Mouse (Mus musculus): Measurements from ENCODE around the gene Rhd. TPM values are rescaled to one million over a fixed set of nuclear protein-coding genes. Genes with fewer than 3 reads are reported as not detected.
"Not testable (repeated sequence)": the region's sequence is repeated elsewhere in the genome, so short reads cannot be mapped to it uniquely, and the experiment has no call there.

Rhd gene
- polyA plus RNA-seq, 1 experiment: 1.6 TPM

GRCm38 (mm10) chr4:134831934-134832333, 32.4 kb upstream of the Rhd start:
- no peaks in the 10 kb centered on the region for H3K27me3 ChIP-seq (ENCODE audit: control insufficient read depth, insufficient read depth, low read length)
- no peaks in the 10 kb centered on the region; the same call in 1 of the 2 replicates for H3K36me3 ChIP-seq (ENCODE audit: control insufficient read depth, insufficient read depth, low read length)
- no peak for TF ChIP-seq POLR2A (IDR thresholded peaks at IDR 0.05; ENCODE audit: control insufficient read depth, low read depth, low read length)
- no peak for TF ChIP-seq CTCF (IDR thresholded peaks at IDR 0.05; ENCODE audit: control insufficient read depth, insufficient read depth, insufficient replicate concordance, low read depth, low read length)
- H3K27ac ChIP-seq (ENCODE audit: control insufficient read depth, insufficient read depth, low read depth, low read length): no peak overlapping the region
- H3K4me1 ChIP-seq (ENCODE audit: control insufficient read depth, insufficient read depth, low read length): no peaks in the 10 kb centered on the region
- no peak overlapping the region for H3K4me3 ChIP-seq (ENCODE audit: control insufficient read depth, low read depth, low read length)

- no peaks in the 10 kb centered on the region; the same call in 1 of the 2 replicates for H3K36me3 ChIP-seq (ENCODE audit: control insufficient read depth, insufficient read depth, low read length)
- no peak for TF ChIP-seq POLR2A (IDR thresholded peaks at IDR 0.05; ENCODE audit: control insufficient read depth, low read depth, low read length)
- TF ChIP-seq CTCF (IDR thresholded peaks at IDR 0.05; ENCODE audit: control insufficient read depth, insufficient read depth, insufficient replicate concordance, low read depth, low read length): no peak
- H3K4me1 ChIP-seq (ENCODE audit: control insufficient read depth, insufficient read depth, low read length): no peaks in the 10 kb centered on the region
- H3K4me3 ChIP-seq (ENCODE audit: control insufficient read depth, low read depth, low read length): no peak overlapping the region
- H3K27ac ChIP-seq (ENCODE audit: control insufficient read depth, insufficient read depth, low read depth, low read length): no peak overlapping the region
- H3K27me3 ChIP-seq (ENCODE audit: control insufficient read depth, insufficient read depth, low read length): no peaks in the 10 kb centered on the region
Observed at GRCm38 (mm10) chr4:134835486-134835885, 28.9 kb upstream of the Rhd start.

- Histone ChIP-seq H3K36me3 (ENCODE audit: control insufficient read depth, insufficient read depth, low read length) (no peaks in the 10 kb centered on the region; the same call in 1 of the 2 replicates), H3K4me1 (ENCODE audit: control insufficient read depth, insufficient read depth, low read length) (no peaks in the 10 kb centered on the region), H3K27ac (ENCODE audit: control insufficient read depth, insufficient read depth, low read depth, low read length) (no peak overlapping the region)
Observed at GRCm38 (mm10) chr4:134838221-134838620, 26.1 kb upstream of the Rhd start.

GRCm38 (mm10) chr4:134838706-134839105, 25.6 kb upstream of the Rhd start:
- H3K36me3 ChIP-seq (ENCODE audit: control insufficient read depth, insufficient read depth, low read length); H3K4me3 ChIP-seq (ENCODE audit: control insufficient read depth, low read depth, low read length); H3K4me1 ChIP-seq (ENCODE audit: control insufficient read depth, insufficient read depth, low read length); H3K27ac ChIP-seq (ENCODE audit: control insufficient read depth, insufficient read depth, low read depth, low read length); H3K27me3 ChIP-seq (ENCODE audit: control insufficient read depth, insufficient read depth, low read length): not testable (repeated sequence)

More at GRCm38 (mm10) chr4:134838221-134838620, 26.1 kb upstream of the Rhd start:
- TF ChIP-seq CTCF (IDR thresholded peaks at IDR 0.05; ENCODE audit: control insufficient read depth, insufficient read depth, insufficient replicate concordance, low read depth, low read length): no peak
- TF ChIP-seq POLR2A (IDR thresholded peaks at IDR 0.05; ENCODE audit: control insufficient read depth, low read depth, low read length): no peak
- Histone ChIP-seq H3K4me3 (ENCODE audit: control insufficient read depth, low read depth, low read length) (no peak overlapping the region), H3K27me3 (ENCODE audit: control insufficient read depth, insufficient read depth, low read length) (no peaks in the 10 kb centered on the region)

GRCm38 (mm10) chr4:134840231-134840630, 24.1 kb upstream of the Rhd start:
- Histone ChIP-seq H3K27me3 (ENCODE audit: control insufficient read depth, insufficient read depth, low read length) (no peaks in the 10 kb centered on the region), H3K4me3 (ENCODE audit: control insufficient read depth, low read depth, low read length) (no peak overlapping the region), H3K4me1 (ENCODE audit: control insufficient read depth, insufficient read depth, low read length) (no peaks in the 10 kb centered on the region), H3K36me3 (ENCODE audit: control insufficient read depth, insufficient read depth, low read length) (no peaks in the 10 kb centered on the region; the same call in 1 of the 2 replicates), H3K27ac (ENCODE audit: control insufficient read depth, insufficient read depth, low read depth, low read length) (no peak overlapping the region)
- TF ChIP-seq POLR2A (IDR thresholded peaks at IDR 0.05; ENCODE audit: control insufficient read depth, low read depth, low read length) (no peak), CTCF (IDR thresholded peaks at IDR 0.05; ENCODE audit: control insufficient read depth, insufficient read depth, insufficient replicate concordance, low read depth, low read length) (no peak)

- H3K4me1 ChIP-seq (ENCODE audit: control insufficient read depth, insufficient read depth, low read length): no peaks in the 10 kb centered on the region
- no peaks in the 10 kb centered on the region for H3K36me3 ChIP-seq (ENCODE audit: control insufficient read depth, insufficient read depth, low read length)
- no peak overlapping the region for H3K27ac ChIP-seq (ENCODE audit: control insufficient read depth, insufficient read depth, low read depth, low read length)
- H3K4me3 ChIP-seq (ENCODE audit: control insufficient read depth, low read depth, low read length): no peak overlapping the region
- H3K27me3 ChIP-seq (ENCODE audit: control insufficient read depth, insufficient read depth, low read length): no peaks in the 10 kb centered on the region
- no peak for TF ChIP-seq POLR2A (IDR thresholded peaks at IDR 0.05; ENCODE audit: control insufficient read depth, low read depth, low read length)
- no peak for TF ChIP-seq CTCF (IDR thresholded peaks at IDR 0.05; ENCODE audit: control insufficient read depth, insufficient read depth, insufficient replicate concordance, low read depth, low read length)
Observed at GRCm38 (mm10) chr4:134843566-134843965, 20.8 kb upstream of the Rhd start.

- Histone ChIP-seq H3K27me3 (ENCODE audit: control insufficient read depth, insufficient read depth, low read length) (no peaks in the 10 kb centered on the region), H3K27ac (ENCODE audit: control insufficient read depth, insufficient read depth, low read depth, low read length) (no peak overlapping the region), H3K4me1 (ENCODE audit: control insufficient read depth, insufficient read depth, low read length) (peaks cover 5% of the 10 kb centered on the region), H3K36me3 (ENCODE audit: control insufficient read depth, insufficient read depth, low read length) (no peaks in the 10 kb centered on the region), H3K4me3 (ENCODE audit: control insufficient read depth, low read depth, low read length) (no peak overlapping the region)
- TF ChIP-seq CTCF (IDR thresholded peaks at IDR 0.05; ENCODE audit: control insufficient read depth, insufficient read depth, insufficient replicate concordance, low read depth, low read length) (no peak), POLR2A (IDR thresholded peaks at IDR 0.05; ENCODE audit: control insufficient read depth, low read depth, low read length) (no peak)
Observed at GRCm38 (mm10) chr4:134847587-134847986, 16.7 kb upstream of the Rhd start.

- Histone ChIP-seq H3K4me1 (ENCODE audit: control insufficient read depth, insufficient read depth, low read length) (peaks cover 7% of the 10 kb centered on the region), H3K27me3 (ENCODE audit: control insufficient read depth, insufficient read depth, low read length) (no peaks in the 10 kb centered on the region), H3K4me3 (ENCODE audit: control insufficient read depth, low read depth, low read length) (no peak overlapping the region), H3K27ac (ENCODE audit: control insufficient read depth, insufficient read depth, low read depth, low read length) (no peak overlapping the region), H3K36me3 (ENCODE audit: control insufficient read depth, insufficient read depth, low read length) (no peaks in the 10 kb centered on the region)
- TF ChIP-seq CTCF (IDR thresholded peaks at IDR 0.05; ENCODE audit: control insufficient read depth, insufficient read depth, insufficient replicate concordance, low read depth, low read length): no peak
- TF ChIP-seq POLR2A (IDR thresholded peaks at IDR 0.05; ENCODE audit: control insufficient read depth, low read depth, low read length): no peak
Observed at GRCm38 (mm10) chr4:134850551-134850950, 13.8 kb upstream of the Rhd start.
